Mouse (Mus musculus) cerebellum, postnatal 25 days (tissue): ENCODE data around the gene Prr12.
A peak's percentile ranks its signal among the peaks of the same experiment; 100 is the strongest.
"Not testable (repeated sequence)": the region's sequence is repeated elsewhere in the genome, so short reads cannot be mapped to it uniquely, and the experiment has no call there.

ENCODE experiments used
- DNase-seq, 2 experiments: peaks; one replicate each; pipeline ENCODE4 v3.0.0; 2021; ENCODE audit warnings: mixed read lengths in 2 of 2

The Prr12 gene

GRCm38 (mm10) chr7:45052862-45053116 lies at the start of gene Prr12:
TSS of gene Prr12 (minus strand) at chr7:45052881.
- no peak for DNase-seq

GRCm38 (mm10) chr7:45102441-45102840 lies 49.8 kb upstream of the Prr12 start:
- DNase-seq = no peak

GRCm38 (mm10) chr7:45100046-45100445 lies 47.4 kb upstream of the Prr12 start:
- DNase-seq = no peak

- no peak for DNase-seq
Measured at GRCm38 (mm10) chr7:45098541-45099240, 46.0 kb upstream of the Prr12 start.

- no peak for DNase-seq
Measured at GRCm38 (mm10) chr7:45097479-45097878, 44.8 kb upstream of the Prr12 start.

- not testable (repeated sequence) for DNase-seq
Measured at GRCm38 (mm10) chr7:45095965-45096364, 43.3 kb upstream of the Prr12 start.

- no peak for DNase-seq
Measured at GRCm38 (mm10) chr7:45095367-45095766, 42.7 kb upstream of the Prr12 start.

GRCm38 (mm10) chr7:45094121-45094520 lies 41.4 kb upstream of the Prr12 start:
- DNase-seq = no peak

- DNase-seq = no peak
Measured at GRCm38 (mm10) chr7:45093516-45093905, 40.8 kb upstream of the Prr12 start.

- no peak for DNase-seq
Measured at GRCm38 (mm10) chr7:45092828-45093515, 40.3 kb upstream of the Prr12 start.

GRCm38 (mm10) chr7:45092048-45092447 lies 39.4 kb upstream of the Prr12 start, which contains the start of gene Rcn3:
TSS of gene Rcn3 (minus strand) at chr7:45092221.
- DNase-seq = peak in 1 of 2 experiments; percentile 62

- no peak for DNase-seq
Measured at GRCm38 (mm10) chr7:45091001-45091990, 38.6 kb upstream of the Prr12 start.

- no peak for DNase-seq
Measured at GRCm38 (mm10) chr7:45090251-45090977, 37.7 kb upstream of the Prr12 start.

GRCm38 (mm10) chr7:45088597-45088996 lies 35.9 kb upstream of the Prr12 start:
- DNase-seq = no peak

GRCm38 (mm10) chr7:45086084-45086483 lies 33.4 kb upstream of the Prr12 start:
- no peak for DNase-seq

GRCm38 (mm10) chr7:45083300-45083890 lies 30.7 kb upstream of the Prr12 start:
- DNase-seq = no peak

- no peak for DNase-seq
Measured at GRCm38 (mm10) chr7:45082401-45083299, 30.0 kb upstream of the Prr12 start.

- DNase-seq = no peak
Measured at GRCm38 (mm10) chr7:45081016-45081415, 28.3 kb upstream of the Prr12 start.

GRCm38 (mm10) chr7:45079856-45080255 lies 27.2 kb upstream of the Prr12 start:
- peak; percentile 92 to 94 for DNase-seq

- peak; percentile 74 to 85 for DNase-seq
Measured at GRCm38 (mm10) chr7:45078513-45078912, 25.8 kb upstream of the Prr12 start.

- DNase-seq = no peak
Measured at GRCm38 (mm10) chr7:45077829-45078228, 25.1 kb upstream of the Prr12 start.
